Mouse (Mus musculus): Measurements from ENCODE around the gene Hoxc6.
A peak's percentile ranks its signal among the peaks of the same experiment; 100 is the strongest.

Gene Hoxc6

DNA sequence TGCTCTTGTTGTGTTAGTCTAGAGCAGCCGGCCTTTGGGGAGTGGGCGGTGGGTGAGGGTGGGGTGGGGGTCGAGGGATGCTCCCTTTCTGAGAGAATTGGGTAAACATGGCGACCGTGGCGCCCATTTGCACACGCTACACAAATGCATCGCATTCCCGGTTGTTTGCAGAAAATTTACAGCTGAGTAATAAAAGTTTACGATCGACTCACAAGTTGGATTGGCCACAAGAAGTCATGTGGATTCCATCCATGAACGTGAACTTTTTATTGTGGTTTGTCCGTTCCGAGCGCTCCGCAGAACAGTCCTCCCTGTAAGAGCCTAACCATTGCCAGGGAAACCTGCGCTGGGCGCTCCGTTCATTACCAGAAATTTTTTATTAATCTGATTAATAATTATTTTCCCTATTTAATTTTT is at the start of gene Hoxc6:
Gene Hoxc6 (plus strand): TSS at position 319 of the 417 bp plus-strand sequence.
- no peak for DNase-seq

DNA sequence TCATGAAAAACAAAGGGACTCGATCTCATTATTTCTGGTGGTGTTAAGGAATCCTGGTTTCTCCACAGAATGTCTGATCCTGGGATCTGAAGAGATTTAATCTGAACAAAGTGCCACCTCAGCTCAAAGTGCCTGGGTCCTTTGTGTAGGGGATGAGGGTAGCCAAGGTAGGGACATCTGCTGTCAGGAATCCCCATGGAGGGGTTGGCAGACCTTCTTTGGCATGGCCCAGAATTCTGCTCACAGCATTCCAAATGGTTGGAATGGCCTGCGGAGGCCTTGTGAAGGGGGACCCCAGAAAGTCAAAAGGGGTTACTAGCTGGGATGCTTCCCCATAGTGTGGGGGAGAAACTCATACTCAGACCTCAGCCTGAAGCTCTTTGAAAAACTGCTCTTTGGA is 49.2 kb upstream of the Hoxc6 start:
- DNase-seq = no peak

GRCm38 (mm10) chr15:102949696-102950095 is 48.4 kb upstream of the Hoxc6 start:
- DNase-seq = no peak

GRCm38 (mm10) chr15:102950877-102951276 is 47.2 kb upstream of the Hoxc6 start:
- DNase-seq = no peak

GRCm38 (mm10) chr15:102953561-102953960 is 44.5 kb upstream of the Hoxc6 start:
- no peak for DNase-seq

GRCm38 (mm10) chr15:102954192-102955006 is 43.7 kb upstream of the Hoxc6 start, which contains the start of gene Hoxc11:
Gene Hoxc11, plus strand, starts transcription at chr15:102954427.
- DNase-seq = no peak

- DNase-seq = no peak
Measured at GRCm38 (mm10) chr15:102955007-102955382, 43.1 kb upstream of the Hoxc6 start.

DNA sequence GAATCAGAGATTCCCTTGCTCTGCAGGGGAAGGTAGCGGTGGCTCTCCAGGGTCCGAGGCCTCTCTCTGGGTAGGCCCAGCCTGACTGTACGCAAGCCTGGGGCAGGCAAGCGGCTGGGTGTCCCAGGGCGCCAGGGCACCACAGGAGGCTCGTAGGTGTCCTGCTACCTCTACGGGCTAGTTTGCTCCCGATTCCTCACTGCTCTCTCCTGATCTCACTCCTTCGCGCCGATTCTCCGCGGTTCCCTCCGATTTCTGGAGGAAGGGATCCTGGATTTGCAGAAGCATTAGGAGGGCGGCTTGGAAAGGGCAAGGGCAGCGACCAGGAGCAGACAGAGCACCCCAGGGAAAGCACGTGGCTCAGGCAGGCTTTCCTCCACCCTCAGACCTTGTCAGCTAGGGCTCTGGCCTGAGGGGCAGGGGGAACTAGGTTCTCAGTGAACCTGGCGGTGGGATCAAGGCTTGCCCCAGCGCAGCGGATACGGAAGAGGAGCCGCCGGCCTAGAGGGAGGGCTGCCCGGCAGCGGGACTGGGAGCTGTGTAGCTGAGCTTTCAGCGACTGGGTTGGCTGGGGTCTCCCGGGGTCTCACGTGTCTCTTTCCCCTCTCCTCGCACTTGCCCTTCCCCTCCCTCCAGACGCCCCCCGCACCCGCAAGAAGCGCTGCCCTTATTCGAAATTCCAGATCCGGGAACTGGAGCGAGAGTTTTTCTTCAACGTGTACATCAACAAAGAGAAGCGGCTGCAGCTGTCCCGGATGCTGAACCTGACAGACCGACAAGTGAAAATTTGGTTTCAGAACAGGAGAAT is 42.0 kb upstream of the Hoxc6 start:
- DNase-seq = no peak

DNA sequence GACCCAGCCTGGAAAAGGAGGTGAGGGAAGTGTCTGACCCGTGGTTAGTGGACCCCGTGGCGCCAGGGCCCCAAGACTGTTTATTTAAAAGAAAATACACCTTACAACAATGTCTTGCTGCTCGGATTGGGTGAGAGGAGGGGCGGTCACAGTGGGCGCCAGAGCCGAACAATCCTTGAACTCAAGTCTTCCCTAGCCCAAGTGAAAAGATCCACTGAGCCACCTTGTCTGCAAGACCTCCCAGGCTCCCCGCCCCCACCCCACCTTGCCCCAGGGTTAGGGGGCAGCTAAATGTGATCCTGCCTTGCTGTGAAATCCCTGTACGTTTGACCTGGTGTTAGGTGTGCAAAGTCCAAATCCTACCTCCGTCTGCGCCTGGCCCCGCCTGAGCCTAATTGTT is 41.2 kb upstream of the Hoxc6 start:
- no peak for DNase-seq

- no peak for DNase-seq
Measured at GRCm38 (mm10) chr15:102959663-102960191, 38.3 kb upstream of the Hoxc6 start.

DNA sequence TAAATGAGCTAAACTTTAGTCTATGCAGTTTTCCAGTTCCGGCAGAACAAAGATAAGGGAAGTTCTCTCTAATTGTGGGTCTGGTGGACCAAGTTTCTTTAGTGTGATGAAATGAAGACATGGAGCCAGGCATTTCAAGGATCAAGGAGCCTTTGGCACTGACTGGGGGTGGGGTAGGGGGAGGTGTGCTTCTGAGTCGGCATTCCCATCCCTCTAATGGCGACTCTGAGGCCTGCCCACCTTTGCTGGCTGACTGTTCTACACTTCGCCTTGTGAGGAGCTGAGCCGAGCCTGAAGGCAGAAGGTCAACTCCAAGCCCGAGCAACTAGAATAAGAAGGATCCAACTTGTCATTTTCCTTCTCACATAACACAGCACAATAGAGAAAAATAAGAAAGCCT is 36.3 kb upstream of the Hoxc6 start:
- no peak for DNase-seq

DNA sequence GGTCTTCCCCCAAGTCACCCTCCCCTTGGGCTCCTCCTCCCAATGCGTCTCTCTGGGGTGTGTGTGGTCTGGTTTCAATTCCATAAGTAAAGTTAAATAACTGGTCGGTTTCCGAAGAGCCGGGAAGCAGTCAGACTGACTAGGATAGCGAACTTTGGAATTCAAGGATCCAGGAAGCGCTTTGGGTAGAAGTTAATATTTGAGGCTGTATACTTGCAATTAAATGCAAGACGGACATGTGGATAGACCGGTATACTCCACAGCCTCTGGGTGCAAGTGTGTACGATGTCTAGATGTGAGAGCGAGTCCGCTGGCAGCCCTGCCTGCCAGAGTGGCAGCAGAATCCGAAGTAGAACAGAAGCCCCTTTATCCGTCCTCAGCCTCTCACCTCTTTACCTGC is 35.6 kb upstream of the Hoxc6 start:
- no peak for DNase-seq

DNA sequence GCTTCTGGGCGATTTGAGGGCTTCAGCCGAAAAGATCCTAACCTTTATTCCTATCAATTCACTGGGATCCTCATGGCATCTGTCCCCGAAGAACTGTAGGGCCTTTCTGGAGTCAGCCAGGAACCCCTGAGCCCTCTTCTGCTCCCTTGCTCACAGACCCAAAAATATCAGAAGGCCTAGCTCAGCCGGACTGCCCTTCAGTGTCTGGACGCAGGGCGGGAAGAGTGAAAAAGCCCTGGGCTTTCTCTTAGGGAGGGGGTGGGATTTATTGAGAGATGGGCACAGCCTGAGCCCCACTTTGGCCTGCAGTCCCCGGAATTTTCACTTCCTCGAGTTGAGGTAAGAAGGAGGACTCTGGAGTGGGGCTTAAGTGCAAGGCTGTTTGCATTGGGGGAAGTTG is 34.8 kb upstream of the Hoxc6 start:
- DNase-seq = no peak

DNA sequence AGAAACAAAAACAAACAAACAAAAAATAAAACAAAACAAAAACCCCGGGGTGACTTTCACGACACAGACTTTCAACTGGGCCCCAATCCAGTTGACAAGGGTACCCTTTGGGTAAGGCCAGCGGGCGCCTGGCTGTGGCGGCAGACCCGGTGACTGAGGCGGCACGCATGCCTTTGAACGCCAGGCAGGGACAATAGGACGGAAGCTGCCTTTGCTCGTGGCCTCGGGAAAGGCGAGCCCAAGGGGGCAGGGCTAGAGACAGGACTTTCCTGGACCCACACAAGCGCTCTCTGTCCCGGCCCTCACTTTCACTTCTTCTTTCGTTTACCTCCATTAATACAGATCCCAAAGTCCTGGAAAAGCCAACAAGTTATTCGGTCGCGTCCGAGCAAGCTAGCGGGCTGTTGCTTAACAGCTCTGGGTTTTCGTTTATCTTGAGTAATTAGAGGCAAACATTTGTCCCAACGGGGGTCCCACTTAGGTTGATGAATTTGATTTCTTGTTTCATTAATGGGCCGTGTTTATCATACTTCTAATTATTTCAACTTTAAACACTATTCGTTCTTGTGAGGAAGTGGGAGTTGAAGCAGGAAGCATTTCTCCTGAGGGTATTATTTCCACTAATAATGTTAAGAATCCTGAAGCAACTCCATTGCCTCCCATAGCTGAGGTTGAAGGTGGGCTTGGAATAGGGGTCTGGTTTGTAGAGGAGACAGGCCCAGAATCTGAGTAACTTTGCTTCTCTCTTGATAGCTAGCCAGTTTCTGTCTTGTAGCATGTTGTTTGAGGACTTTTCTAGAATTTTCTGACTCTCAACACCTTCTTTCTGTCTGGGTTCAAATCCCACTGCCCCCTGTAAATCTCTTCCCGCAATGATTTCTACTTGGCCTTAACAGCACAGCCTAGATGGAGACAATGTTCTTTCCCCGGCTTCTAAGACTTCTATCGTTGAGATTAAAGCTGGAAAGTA is 34.1 kb upstream of the Hoxc6 start:
- peak in 1 of 2 experiments; percentile 46 for DNase-seq

DNA sequence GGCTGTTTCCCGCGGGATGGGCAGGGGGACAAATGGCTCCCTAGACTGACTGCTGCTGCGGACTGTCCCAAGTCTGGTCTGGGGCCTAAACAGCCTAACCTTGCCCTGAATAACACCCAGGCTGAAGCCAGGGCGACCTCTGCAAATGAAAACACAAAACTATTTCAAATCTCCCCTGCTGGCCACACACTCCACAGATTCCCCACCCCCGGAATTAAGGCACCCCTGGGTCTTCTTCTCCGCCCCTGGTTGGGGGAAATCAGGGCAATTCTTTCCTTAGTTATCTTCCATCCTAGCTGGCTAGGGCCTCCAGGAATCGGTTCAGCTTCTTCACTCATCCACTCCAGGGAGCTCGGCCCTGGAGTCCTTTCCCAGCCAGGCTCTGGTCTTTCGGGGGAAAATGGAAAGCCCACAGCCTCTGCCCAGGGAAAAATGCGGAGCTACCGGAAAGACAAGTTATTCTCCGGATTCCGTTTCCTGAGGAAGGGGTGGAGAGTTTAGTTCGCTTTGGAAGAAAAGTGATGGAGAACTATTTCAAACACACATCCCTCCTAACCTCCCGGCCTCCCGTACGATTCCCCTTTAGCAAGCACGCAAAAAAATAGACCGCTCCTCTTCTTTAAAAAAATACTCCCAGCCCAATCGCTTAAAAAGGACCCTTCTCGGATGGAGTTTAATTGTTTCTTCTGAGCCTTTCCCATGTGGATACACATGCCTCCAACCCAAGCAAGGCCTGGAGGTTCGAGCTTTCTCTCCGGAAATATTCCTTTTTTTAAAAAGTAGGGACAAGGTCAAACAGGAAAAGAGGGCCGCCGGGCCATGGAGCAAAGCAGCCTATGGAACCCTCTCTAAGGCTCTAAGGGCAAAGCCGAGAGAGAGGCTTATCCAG is 32.8 kb upstream of the Hoxc6 start:
- DNase-seq = no peak

- peak; percentile 68 to 77 for DNase-seq
Measured at GRCm38 (mm10) chr15:102965892-102966775, 31.9 kb upstream of the Hoxc6 start.

DNA sequence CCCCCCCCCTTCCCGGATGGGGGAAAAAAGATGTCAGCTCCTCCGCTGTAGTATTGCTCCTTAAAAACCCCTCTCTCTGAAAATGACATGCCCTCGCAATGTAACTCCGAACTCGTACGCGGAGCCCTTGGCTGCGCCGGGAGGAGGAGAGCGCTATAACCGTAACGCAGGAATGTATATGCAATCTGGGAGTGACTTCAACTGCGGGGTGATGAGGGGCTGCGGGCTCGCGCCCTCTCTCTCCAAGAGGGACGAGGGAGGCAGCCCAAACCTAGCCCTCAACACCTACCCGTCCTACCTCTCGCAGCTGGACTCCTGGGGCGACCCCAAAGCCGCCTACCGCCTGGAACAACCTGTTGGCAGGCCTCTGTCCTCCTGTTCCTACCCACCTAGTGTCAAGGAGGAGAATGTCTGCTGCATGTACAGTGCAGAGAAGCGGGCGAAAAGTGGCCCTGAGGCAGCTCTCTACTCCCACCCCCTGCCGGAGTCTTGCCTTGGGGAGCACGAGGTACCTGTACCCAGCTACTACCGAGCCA is 31.2 kb upstream of the Hoxc6 start, which contains the start of gene Hoxc10:
Gene Hoxc10 (plus strand): TSS at position 21 of the 536 bp plus-strand sequence.
- no peak for DNase-seq

DNA sequence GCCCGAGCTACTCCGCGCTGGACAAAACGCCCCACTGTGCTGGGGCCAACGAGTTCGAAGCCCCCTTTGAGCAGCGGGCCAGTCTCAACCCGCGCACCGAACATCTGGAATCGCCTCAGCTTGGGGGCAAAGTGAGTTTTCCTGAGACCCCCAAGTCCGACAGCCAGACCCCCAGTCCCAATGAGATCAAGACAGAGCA is 30.8 kb upstream of the Hoxc6 start, which contains the start of gene Hoxc5:
Gene Hoxc5 (plus strand): TSS at position 132 of the 199 bp plus-strand sequence.
- no peak for DNase-seq

GRCm38 (mm10) chr15:102967511-102968397 is 30.3 kb upstream of the Hoxc6 start:
- DNase-seq = no peak

All from lung, postnatal 4 days (tissue).